Mouse (Mus musculus) neural tube, embryonic 15.5 days (tissue): ENCODE results near the gene Castor1. TPM values are rescaled to one million over a fixed set of nuclear protein-coding genes. Genes with fewer than 3 reads are reported as not detected.

Experiments used
- ATAC-seq: fragments of 200-750 bp; cut with Nextera tagmentation; 2 replicates; pipeline ENCODE4 v1.8.0; 2017; ENCODE audit warnings: mild to moderate bottlenecking, moderate TSS enrichment, moderate library complexity; ENCODE audit not compliant: low FRiP score
- H3K27ac ChIP-seq: fragments of 300-500 bp; sonication (generic); replicated peaks from 2 replicates; pipeline ENCODE4 v1.5.1; 2015; ENCODE audit warnings: mild to moderate bottlenecking, inconsistent platforms
- H3K27me3 ChIP-seq: fragments of 300-500 bp; sonication (generic); replicated peaks from 2 replicates; pipeline ENCODE4 v1.6.1; 2015; ENCODE audit warnings: inconsistent platforms
- H3K36me3 ChIP-seq: fragments of 300-500 bp; sonication (generic); 2 replicates; pipeline ENCODE4 v1.6.1; 2015; ENCODE audit warnings: inconsistent platforms
- H3K4me1 ChIP-seq: fragments of 300-500 bp; sonication (generic); 2 replicates; pipeline ENCODE4 v1.6.1; 2015; ENCODE audit warnings: inconsistent platforms
- H3K4me2 ChIP-seq: fragments of 300-500 bp; sonication (generic); 2 replicates; pipeline ENCODE4 v1.6.1; 2015; ENCODE audit warnings: inconsistent platforms, mild to moderate bottlenecking, moderate library complexity
- H3K4me3 ChIP-seq: fragments of 300-500 bp; sonication (generic); replicated peaks from 2 replicates; pipeline ENCODE4 v1.5.1; 2015; ENCODE audit warnings: mild to moderate bottlenecking, inconsistent platforms
- H3K9ac ChIP-seq: fragments of 300-500 bp; sonication (generic); replicated peaks from 2 replicates; pipeline ENCODE4 v1.6.1; 2015; ENCODE audit warnings: mild to moderate bottlenecking, inconsistent platforms
- H3K9me3 ChIP-seq: fragments of 300-500 bp; sonication (generic); replicated peaks from 2 replicates; pipeline ENCODE4 v1.6.1; 2016; ENCODE audit warnings: inconsistent platforms
- WGBS: fragments of 180-500 bp; shearing (Covaris S2); methylation state at CpG from one replicate; pipeline ENCODE4 v1.1.7; 2015; ENCODE audit warnings: mixed read lengths; 5-methylcytosine and 5-hydroxymethylcytosine counted together
- polyA plus RNA-seq: library from polyadenylated mRNA; unstranded; fragments of >200 nt; fragmentation: Nextera tagmentation; extraction: Ambion mirVana; gene quantifications from 2 replicates; pipeline ENCODE4 v1.2.1, GENCODE M21; 2015

The Castor1 gene
- polyA plus RNA-seq, 1 experiment from 2014 or later: 5.5 TPM

DNA sequence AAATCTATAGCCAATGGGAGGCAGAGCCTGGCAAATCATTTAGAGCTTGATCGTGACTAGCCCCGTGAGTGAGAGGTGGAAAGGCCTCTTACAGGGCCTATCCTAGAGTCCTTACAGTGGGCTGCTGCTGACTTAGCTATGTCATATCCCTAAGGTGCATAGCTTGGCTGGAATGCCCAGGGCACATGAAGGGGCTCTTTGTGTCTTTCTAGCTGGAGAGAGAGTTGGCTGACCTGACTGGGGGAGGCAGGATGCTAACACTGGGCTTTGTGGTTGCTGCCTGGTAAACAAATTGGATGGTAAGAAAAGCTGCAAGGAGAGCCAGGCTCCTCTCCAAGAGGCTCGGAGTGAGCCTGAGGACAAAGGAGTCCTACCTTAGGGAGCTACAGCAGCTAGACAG, 25.3 kb upstream of the Castor1 start:
- Histone ChIP-seq H3K4me2 (no peak overlapping the region), H3K27ac (peak overlapping the region; percentile 1), H3K4me1 (peaks cover 39% of the 10 kb centered on the region), H3K9ac (no peak overlapping the region), H3K27me3 (no peaks in the 10 kb centered on the region), H3K9me3 (no peaks in the 10 kb centered on the region), H3K4me3 (no peak overlapping the region), H3K36me3 (no peaks in the 10 kb centered on the region)
- 81% methylated on average over 3 of the region's 3 CpGs for WGBS
- no peak for ATAC-seq

DNA sequence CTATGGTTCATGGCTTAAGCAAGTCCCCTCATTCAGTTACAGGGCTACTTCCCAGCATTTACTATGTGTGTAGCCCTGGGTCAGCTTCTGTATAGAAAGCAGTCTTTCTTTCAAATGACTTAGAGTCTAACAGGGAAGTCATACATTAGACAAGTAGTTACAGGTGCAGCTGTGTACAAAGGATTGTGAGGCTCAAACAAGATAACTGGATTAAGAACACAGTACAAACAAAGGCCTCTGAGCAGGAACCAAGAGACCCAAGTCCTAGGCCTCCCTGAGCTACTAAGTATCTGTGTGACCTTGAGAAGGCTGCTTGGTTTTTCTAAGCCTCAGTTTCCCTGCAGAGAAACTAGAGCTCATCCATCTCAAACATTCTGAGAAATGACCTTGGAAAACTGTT, 24.6 kb upstream of the Castor1 start:
- H3K9ac ChIP-seq: no peak overlapping the region
- no peak overlapping the region for H3K4me3 ChIP-seq
- no peaks in the 10 kb centered on the region for H3K27me3 ChIP-seq
- peaks cover 32% of the 10 kb centered on the region for H3K4me1 ChIP-seq
- no peak for ATAC-seq
- no peak overlapping the region; the same call in 1 of the 2 replicates for H3K27ac ChIP-seq
- H3K36me3 ChIP-seq: no peaks in the 10 kb centered on the region
- no peaks in the 10 kb centered on the region for H3K9me3 ChIP-seq
- no peak overlapping the region for H3K4me2 ChIP-seq

DNA sequence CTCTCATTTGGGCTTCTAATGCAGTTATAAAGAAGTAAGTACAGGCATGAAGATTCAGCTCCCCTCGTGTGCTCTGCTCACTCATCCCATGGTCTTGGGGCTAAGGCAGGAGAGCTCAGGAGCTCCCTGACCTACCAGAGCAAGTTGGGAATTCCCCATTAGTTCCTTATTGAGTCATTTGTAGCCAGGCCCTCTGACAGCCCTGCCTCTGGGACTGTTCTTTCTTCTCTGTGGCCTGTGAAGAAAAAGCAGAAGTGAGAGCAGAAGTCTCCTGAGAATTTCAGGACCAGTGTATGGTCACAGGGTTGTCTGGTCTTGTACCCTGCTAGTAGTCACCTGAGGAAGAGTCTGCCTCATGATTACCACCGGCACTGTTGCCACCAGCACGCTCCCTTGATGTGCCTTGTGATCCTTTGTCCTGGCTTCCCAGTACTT, 22.4 kb upstream of the Castor1 start:
- ATAC-seq: no peak
- no peaks in the 10 kb centered on the region for H3K9me3 ChIP-seq
- peaks cover 15% of the 10 kb centered on the region for H3K4me1 ChIP-seq
- no peak overlapping the region for H3K9ac ChIP-seq
- 84% methylated on average over 3 of the region's 3 CpGs for WGBS
- no peak overlapping the region for H3K4me3 ChIP-seq
- no peaks in the 10 kb centered on the region for H3K36me3 ChIP-seq
- no peak overlapping the region for H3K27ac ChIP-seq
- no peaks in the 10 kb centered on the region for H3K27me3 ChIP-seq
- no peak overlapping the region for H3K4me2 ChIP-seq

DNA sequence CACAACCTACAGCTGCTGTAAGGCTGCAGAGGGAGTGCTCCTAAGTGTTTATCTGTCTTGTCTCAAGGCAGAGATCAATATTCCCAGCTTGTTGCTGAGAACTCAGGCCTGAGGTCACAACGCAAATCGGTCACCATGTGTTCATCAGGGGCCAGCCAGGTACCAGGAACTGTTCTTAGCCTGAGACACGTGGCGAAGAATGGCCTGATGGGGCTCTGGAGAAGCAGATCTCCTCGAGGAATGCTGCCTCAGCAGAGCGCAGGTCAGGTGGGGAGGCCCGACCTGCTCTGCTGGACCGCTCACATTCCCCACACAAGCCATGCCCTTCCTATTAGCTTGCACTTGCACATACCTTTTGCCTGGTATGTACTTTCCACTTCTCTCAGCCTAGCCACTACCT, 21.4 kb upstream of the Castor1 start:
- H3K9me3 ChIP-seq: no peaks in the 10 kb centered on the region
- WGBS: 67% methylated on average over 8 of the region's 8 CpGs
- peaks cover 6% of the 10 kb centered on the region; the same call in 1 of the 2 replicates for H3K4me1 ChIP-seq
- H3K4me2 ChIP-seq: no peak overlapping the region
- H3K4me3 ChIP-seq: no peak overlapping the region
- no peak overlapping the region for H3K27ac ChIP-seq
- H3K9ac ChIP-seq: no peak overlapping the region
- H3K27me3 ChIP-seq: no peaks in the 10 kb centered on the region
- no peak for ATAC-seq
- H3K36me3 ChIP-seq: no peaks in the 10 kb centered on the region

DNA sequence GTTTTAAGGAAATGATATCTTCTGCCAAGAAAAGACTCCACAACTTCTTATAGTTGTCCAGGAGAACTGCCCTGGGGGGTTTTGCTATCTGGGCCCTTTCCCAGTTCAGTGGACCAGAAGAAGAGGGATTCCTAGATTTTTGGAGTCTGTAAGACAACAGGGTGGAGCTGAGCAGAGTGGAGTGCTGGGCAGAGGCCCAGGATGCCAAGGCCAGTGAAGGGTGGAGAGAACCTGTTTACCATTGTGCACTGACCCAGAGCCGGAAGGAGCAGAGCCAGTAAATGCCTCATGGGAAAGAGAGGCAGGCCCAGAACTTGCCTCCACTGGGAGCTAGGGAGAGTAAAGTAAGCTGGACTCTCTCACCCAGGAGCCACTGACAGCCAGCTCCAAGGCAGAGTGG, 20.3 kb upstream of the Castor1 start:
- Histone ChIP-seq H3K4me2 (no peak overlapping the region), H3K9me3 (no peaks in the 10 kb centered on the region), H3K27ac (no peak overlapping the region), H3K27me3 (no peaks in the 10 kb centered on the region), H3K9ac (no peak overlapping the region), H3K4me3 (no peak overlapping the region), H3K4me1 (peaks cover 3% of the 10 kb centered on the region; the same call in 1 of the 2 replicates), H3K36me3 (no peaks in the 10 kb centered on the region)
- 94% methylated on average over 1 of the region's 1 CpGs for WGBS
- no peak for ATAC-seq

DNA sequence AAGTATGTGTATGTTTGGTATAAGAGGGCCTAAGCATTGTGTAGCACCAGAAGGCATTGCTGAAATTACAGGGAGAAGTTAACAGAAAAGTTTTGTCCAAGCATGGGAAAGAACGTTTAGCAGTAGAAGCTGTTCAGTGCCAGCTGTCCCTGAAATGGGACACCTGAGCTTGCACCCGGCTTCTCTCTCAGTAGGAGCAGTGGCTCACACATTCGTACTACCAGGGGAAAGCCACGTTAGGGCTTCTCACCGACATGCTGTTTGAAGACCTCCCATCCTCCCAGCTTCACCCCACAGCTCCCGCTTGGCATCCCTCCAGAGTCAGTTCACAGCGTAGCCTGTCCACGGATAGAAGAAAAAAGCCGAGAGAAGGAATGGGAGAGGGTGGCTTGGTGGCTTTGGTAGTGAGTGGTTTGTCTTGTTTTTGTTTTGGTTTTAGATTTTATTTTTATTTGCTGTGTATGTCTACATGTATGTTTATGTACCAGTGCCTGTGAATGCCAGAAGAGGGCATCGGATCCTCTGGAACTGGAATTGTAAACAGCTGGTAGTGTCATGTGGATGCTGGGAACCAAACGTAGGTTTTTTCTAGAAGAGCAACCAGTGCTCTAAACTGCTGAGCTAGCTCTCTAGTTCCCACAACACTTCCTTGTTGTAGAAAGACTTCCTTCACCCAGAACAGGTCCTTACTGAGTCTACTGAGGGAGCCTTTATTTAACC, 15.9 kb upstream of the Castor1 start:
- Histone ChIP-seq H3K4me3 (no peak overlapping the region), H3K36me3 (peaks cover 8% of the 10 kb centered on the region), H3K4me2 (no peak overlapping the region), H3K9ac (no peak overlapping the region), H3K27me3 (no peaks in the 10 kb centered on the region), H3K27ac (no peak overlapping the region), H3K9me3 (no peaks in the 10 kb centered on the region), H3K4me1 (peaks cover 11% of the 10 kb centered on the region; the same call in 1 of the 2 replicates)
- WGBS: 70% methylated on average over 11 of the region's 11 CpGs
- no peak for ATAC-seq

- Histone ChIP-seq H3K4me3 (no peak overlapping the region), H3K4me1 (peaks cover 11% of the 10 kb centered on the region; the same call in 1 of the 2 replicates), H3K9me3 (no peaks in the 10 kb centered on the region), H3K9ac (no peak overlapping the region), H3K27ac (peak overlapping the region; percentile 56), H3K4me2 (no peak overlapping the region), H3K27me3 (no peaks in the 10 kb centered on the region), H3K36me3 (peaks cover 18% of the 10 kb centered on the region)
- no peak for ATAC-seq
- whole genome bisulfite sequencing: 77% methylated on average over 12 of the region's 12 CpGs
Observed at GRCm38 (mm10) chr11:4202995-4203704, 14.9 kb upstream of the Castor1 start.

DNA sequence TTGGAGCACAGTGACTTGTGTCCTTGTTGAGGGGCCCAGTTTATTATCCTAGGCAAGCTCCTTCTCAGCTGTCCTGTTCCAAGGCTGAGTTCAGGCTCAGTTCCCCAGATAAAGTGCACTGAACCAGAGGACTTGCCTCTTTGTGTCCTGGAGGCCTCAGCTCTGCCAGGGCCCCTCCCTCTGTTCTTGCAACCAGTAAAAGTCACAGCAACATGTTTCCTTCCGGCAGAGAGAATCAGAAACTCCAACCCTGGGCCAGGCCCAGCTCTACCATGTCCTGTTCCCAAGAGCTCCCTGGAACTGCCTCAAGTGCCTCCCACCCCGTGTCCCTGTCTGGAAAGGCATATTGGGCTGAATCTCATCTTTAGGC, 14.3 kb upstream of the Castor1 start:
- peaks cover 23% of the 10 kb centered on the region for H3K36me3 ChIP-seq
- H3K9me3 ChIP-seq: no peaks in the 10 kb centered on the region
- peaks cover 11% of the 10 kb centered on the region; the same call in 1 of the 2 replicates for H3K4me1 ChIP-seq
- ATAC-seq: no peak
- no peak overlapping the region for H3K4me2 ChIP-seq
- H3K4me3 ChIP-seq: no peak overlapping the region
- 39% methylated on average over 2 of the region's 2 CpGs for WGBS
- peak overlapping the region; percentile 56 for H3K27ac ChIP-seq
- no peaks in the 10 kb centered on the region for H3K27me3 ChIP-seq
- H3K9ac ChIP-seq: no peak overlapping the region

GRCm38 (mm10) chr11:4205097-4205655, 12.8 kb upstream of the Castor1 start:
- H3K9ac ChIP-seq: no peak overlapping the region
- H3K27ac ChIP-seq: no peak overlapping the region
- 91% methylated on average over 5 of the region's 5 CpGs for WGBS
- H3K4me2 ChIP-seq: no peak overlapping the region
- H3K9me3 ChIP-seq: no peaks in the 10 kb centered on the region
- peaks cover 32% of the 10 kb centered on the region for H3K36me3 ChIP-seq
- no peaks in the 10 kb centered on the region for H3K27me3 ChIP-seq
- peaks cover 11% of the 10 kb centered on the region; the same call in 1 of the 2 replicates for H3K4me1 ChIP-seq
- H3K4me3 ChIP-seq: no peak overlapping the region
- no peak for ATAC-seq

GRCm38 (mm10) chr11:4205951-4206350, 12.1 kb upstream of the Castor1 start:
- Histone ChIP-seq H3K36me3 (peaks cover 40% of the 10 kb centered on the region), H3K4me3 (no peak overlapping the region), H3K4me2 (no peak overlapping the region), H3K27me3 (no peaks in the 10 kb centered on the region), H3K9ac (no peak overlapping the region), H3K27ac (no peak overlapping the region), H3K4me1 (peaks cover 11% of the 10 kb centered on the region; the same call in 1 of the 2 replicates), H3K9me3 (no peaks in the 10 kb centered on the region)
- no peak for ATAC-seq
- 90% methylated on average over 7 of the region's 7 CpGs for WGBS

DNA sequence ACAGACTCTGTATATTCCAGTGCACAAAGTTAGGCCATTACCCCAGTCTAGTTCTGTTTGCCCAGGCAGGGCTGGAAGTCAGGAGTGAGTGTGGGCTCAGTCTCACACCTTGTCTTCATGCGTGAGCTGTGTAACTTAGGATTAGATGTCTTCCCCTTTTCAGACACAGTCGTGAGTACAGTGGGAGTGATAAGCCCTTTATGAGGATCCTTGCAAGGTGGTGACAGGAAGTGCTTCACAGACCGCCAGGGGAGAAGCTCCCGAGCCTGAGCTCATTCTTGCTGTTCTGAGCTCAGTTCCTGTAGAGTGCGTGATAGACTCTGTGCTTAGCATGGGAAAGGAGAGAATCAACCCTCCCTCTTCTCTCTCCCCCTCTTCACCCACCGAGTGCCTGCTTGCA, 11.5 kb upstream of the Castor1 start:
- H3K4me1 ChIP-seq: peaks cover 11% of the 10 kb centered on the region; the same call in 1 of the 2 replicates
- H3K27me3 ChIP-seq: no peaks in the 10 kb centered on the region
- H3K27ac ChIP-seq: no peak overlapping the region
- H3K36me3 ChIP-seq: peaks cover 45% of the 10 kb centered on the region
- WGBS: 83% methylated on average over 6 of the region's 6 CpGs
- ATAC-seq: no peak
- H3K9me3 ChIP-seq: no peaks in the 10 kb centered on the region
- no peak overlapping the region for H3K4me3 ChIP-seq
- no peak overlapping the region for H3K9ac ChIP-seq
- no peak overlapping the region for H3K4me2 ChIP-seq

- Histone ChIP-seq H3K36me3 (peaks cover 53% of the 10 kb centered on the region), H3K4me2 (no peak overlapping the region), H3K27me3 (no peaks in the 10 kb centered on the region), H3K9me3 (no peaks in the 10 kb centered on the region), H3K27ac (no peak overlapping the region), H3K9ac (no peak overlapping the region), H3K4me1 (peaks cover 8% of the 10 kb centered on the region; the same call in 1 of the 2 replicates), H3K4me3 (no peak overlapping the region)
- 94% methylated on average over 9 of the region's 9 CpGs for WGBS
- no peak for ATAC-seq
Observed at GRCm38 (mm10) chr11:4207655-4208054, 10.4 kb upstream of the Castor1 start.
